Mouse (Mus musculus): Measurements from ENCODE around the gene Tlk1. TPM values are rescaled to one million over a fixed set of nuclear protein-coding genes. Genes with fewer than 3 reads are reported as not detected.

Gene Tlk1
- total and polyA plus RNA-seq, 3 experiments: 13.1 to 37.6 (median 17.4) TPM

DNA sequence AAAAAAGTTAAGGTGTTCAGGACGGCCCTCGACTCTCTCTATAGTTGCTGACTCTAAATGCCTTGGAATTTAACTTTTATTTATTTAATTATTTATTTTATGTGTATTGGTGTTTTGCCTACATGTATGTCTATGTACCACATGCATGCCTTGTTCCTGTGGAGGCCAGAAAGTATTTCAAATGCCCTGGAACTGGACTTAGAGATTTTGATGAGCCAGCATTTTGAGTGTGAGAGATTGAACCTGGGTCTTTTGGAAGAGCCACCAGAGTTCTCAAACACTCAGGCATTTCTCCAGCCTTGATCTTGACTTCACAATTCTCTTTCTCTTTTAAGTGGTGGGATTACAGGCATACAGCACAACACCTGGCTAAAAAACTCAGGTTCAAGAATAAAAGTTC lies 73.9 kb downstream of the Tlk1 start:
- Histone ChIP-seq H3K36me3 (replicated peaks in 1 of 2; ENCODE audit: control insufficient read depth in 1 of 2, insufficient read depth in 1 of 2, low read length in 1 of 2) (peaks cover 12 to 51% of the 10 kb centered on the region in 2 experiments), H3K4me1 (ENCODE audit: control insufficient read depth in 1 of 2, insufficient read depth in 2 of 2) (no peaks in the 10 kb centered on the region), H3K27me3 (replicated peaks) (no peaks in the 10 kb centered on the region), H3K4me2 (ENCODE audit: insufficient read depth, low read depth, poor library complexity, severe bottlenecking) (no peak overlapping the region), H3K9me3 (replicated peaks; ENCODE audit: low read length) (no peaks in the 10 kb centered on the region), H3K9ac (ENCODE audit: insufficient read depth, low read depth) (no peak overlapping the region), H3K27ac (ENCODE audit: insufficient read depth, low read depth) (no peak overlapping the region), H3K79me2 (replicated peaks; ENCODE audit: control insufficient read depth, extremely low read depth, insufficient read depth, poor library complexity, severe bottlenecking) (peaks cover 3% of the 10 kb centered on the region; the same call in 1 of the 2 replicates), H3K4me3 (replicated peaks in 1 of 3; ENCODE audit: low read depth in 2 of 3, low read length in 2 of 3, poor library complexity in 1 of 3) (no peak overlapping the region)
- dilution Hi-C loops (cut with MboI; ENCODE audit: extremely low pct_ligation_motif_present, extremely low pct_unique_long_range_greater_than_20kb, low sequenced_read_pairs) (no loop called here), in situ Hi-C loops (cut with MboI; ENCODE audit: low pct_ligation_motif_present, low pct_unique_long_range_greater_than_20kb, low sequenced_read_pairs) (no loop called here)
- no peak for TF ChIP-seq ELF1 (IDR thresholded peaks at IDR 0.05; ENCODE audit: low read depth, low read length)
- TF ChIP-seq JUN (IDR thresholded peaks at IDR 0.05; ENCODE audit: insufficient read depth, low read depth, low read length): no peak
- TF ChIP-seq MAFK (IDR thresholded peaks at IDR 0.05; ENCODE audit: insufficient replicate concordance, low read length): peak; percentile 74
- TF ChIP-seq BHLHE40 (IDR thresholded peaks at IDR 0.05; ENCODE audit: low read depth, low read length): no peak
- DNase-seq (ENCODE audit: extremely low read depth): no peak

DNA sequence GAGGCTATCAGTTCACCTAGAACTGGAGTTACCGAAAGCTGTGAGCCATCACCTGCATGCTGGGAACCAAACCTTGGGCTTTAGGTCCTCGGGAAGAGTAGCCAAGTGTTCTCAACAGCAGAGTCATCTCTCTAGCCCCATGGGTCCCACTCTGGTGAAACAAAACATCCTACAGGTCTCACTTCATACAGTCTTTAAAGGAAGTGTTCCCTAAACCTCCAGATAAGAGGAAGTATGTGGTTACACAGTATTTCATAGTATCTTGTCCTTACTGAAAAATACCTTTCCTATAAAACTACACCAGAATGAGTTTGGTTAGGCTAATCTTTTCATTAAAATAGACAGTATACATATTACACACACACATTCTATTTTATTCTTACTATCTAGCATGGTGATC lies 82.9 kb downstream of the Tlk1 start:
- H3K9ac ChIP-seq (ENCODE audit: insufficient read depth, low read depth): no peak overlapping the region
- H3K4me1 ChIP-seq (ENCODE audit: control insufficient read depth in 1 of 2, insufficient read depth in 2 of 2): peaks cover 0 to 15% of the 10 kb centered on the region in 2 experiments; a peak in 2 of 4 replicates
- H3K79me2 ChIP-seq (replicated peaks; ENCODE audit: control insufficient read depth, extremely low read depth, insufficient read depth, poor library complexity, severe bottlenecking): no peaks in the 10 kb centered on the region
- dilution Hi-C loops (cut with MboI; ENCODE audit: extremely low pct_ligation_motif_present, extremely low pct_unique_long_range_greater_than_20kb, low sequenced_read_pairs) (no loop called here), in situ Hi-C loops (cut with MboI; ENCODE audit: low pct_ligation_motif_present, low pct_unique_long_range_greater_than_20kb, low sequenced_read_pairs) (no loop called here)
- H3K9me3 ChIP-seq (replicated peaks; ENCODE audit: low read length): no peaks in the 10 kb centered on the region
- TF ChIP-seq ELF1 (IDR thresholded peaks at IDR 0.05; ENCODE audit: low read depth, low read length) (no peak), KAT2A (IDR thresholded peaks at IDR 0.05; ENCODE audit: insufficient replicate concordance, low read length) (no peak), NELFE (IDR thresholded peaks at IDR 0.05; ENCODE audit: low read depth, low read length) (no peak), SMC3 (IDR thresholded peaks at IDR 0.05; ENCODE audit: low read depth, low read length) (no peak), PAX5 (IDR thresholded peaks at IDR 0.05; ENCODE audit: low read length) (no peak), ZKSCAN1 (IDR thresholded peaks at IDR 0.05; ENCODE audit: borderline replicate concordance, low read depth, low read length) (no peak), NRF1 (IDR thresholded peaks at IDR 0.05; ENCODE audit: low read depth, low read length) (no peak), USF1 (IDR thresholded peaks at IDR 0.05; ENCODE audit: low read depth, low read length) (no peak), TBP (conservative IDR thresholded peaks at IDR 0.05; ENCODE audit: low read depth, low read length) (no peak), CHD2 (IDR thresholded peaks at IDR 0.05; ENCODE audit: low read length) (no peak), POLR2AphosphoS2 (IDR thresholded peaks at IDR 0.05; ENCODE audit: low read depth, low read length) (no peak), MEF2A (IDR thresholded peaks at IDR 0.05; ENCODE audit: borderline replicate concordance, low read depth, low read length) (no peak)
- no peaks in the 10 kb centered on the region for H3K27me3 ChIP-seq (replicated peaks)
- H3K36me3 ChIP-seq (replicated peaks in 1 of 2; ENCODE audit: control insufficient read depth in 1 of 2, insufficient read depth in 1 of 2, low read length in 1 of 2): peaks cover 30 to 73% of the 10 kb centered on the region in 2 experiments
- no peak overlapping the region for H3K27ac ChIP-seq (ENCODE audit: insufficient read depth, low read depth)
- no peak overlapping the region for H3K4me2 ChIP-seq (ENCODE audit: insufficient read depth, low read depth, poor library complexity, severe bottlenecking)
- H3K4me3 ChIP-seq (replicated peaks in 1 of 3; ENCODE audit: low read depth in 2 of 3, low read length in 2 of 3, poor library complexity in 1 of 3): no peak overlapping the region
- DNase-seq (ENCODE audit: extremely low read depth): peak; percentile 33

Measured in CH12.LX (cell line).